Mouse (Mus musculus) lung, postnatal 0 days (tissue): ENCODE results near the gene Igfbp6. TPM values are rescaled to one million over a fixed set of nuclear protein-coding genes. Genes with fewer than 3 reads are reported as not detected.

Experiments used
- ATAC-seq: fragments of 200-750 bp; cut with Nextera tagmentation; 2 replicates; pipeline ENCODE4 v1.8.0; 2017; ENCODE audit warnings: moderate library complexity
- DNase-seq: peaks from one replicate; pipeline ENCODE4 v3.0.0-alpha.2; 2016; ENCODE audit warnings: low spot score
- H3K27ac ChIP-seq: fragments of 300-500 bp; sonication (generic); 2 replicates; pipeline ENCODE4 v1.5.1; 2014; ENCODE audit warnings: antibody characterized with exemption, mild to moderate bottlenecking, low read length, mixed read lengths
- H3K27me3 ChIP-seq: fragments of 300-500 bp; sonication (generic); replicated peaks from 2 replicates; pipeline ENCODE4 v1.6.1; 2014; ENCODE audit warnings: low read length, mixed read lengths; ENCODE audit not compliant: insufficient read depth
- H3K36me3 ChIP-seq: fragments of 300-500 bp; sonication (generic); 2 replicates; pipeline ENCODE4 v1.6.1; 2014; ENCODE audit warnings: low read length, mixed read lengths; ENCODE audit not compliant: insufficient read depth
- H3K4me1 ChIP-seq: fragments of 300-500 bp; sonication (generic); 2 replicates; pipeline ENCODE4 v1.6.1; 2014; ENCODE audit warnings: antibody characterized with exemption, low read depth, low read length, mixed read lengths; ENCODE audit not compliant: insufficient read depth
- H3K4me2 ChIP-seq: fragments of 300-500 bp; sonication (generic); replicated peaks from 2 replicates; pipeline ENCODE4 v1.6.1; 2014; ENCODE audit warnings: low read depth, mild to moderate bottlenecking, low read length, moderate library complexity, mixed read lengths
- H3K4me3 ChIP-seq: fragments of 300-500 bp; sonication (generic); 2 replicates; pipeline ENCODE4 v1.5.1; 2014; ENCODE audit warnings: low read depth, low read length
- H3K9ac ChIP-seq: fragments of 300-500 bp; sonication (generic); replicated peaks from 2 replicates; pipeline ENCODE4 v1.6.1; 2014; ENCODE audit warnings: low read depth, mild to moderate bottlenecking
- H3K9me3 ChIP-seq: fragments of 300-500 bp; sonication (generic); 2 replicates; pipeline ENCODE4 v1.6.1; 2016; ENCODE audit warnings: low read length, mixed read lengths
- CTCF ChIP-seq: IDR thresholded peaks from 2 replicates; pipeline ENCODE4 v1.5.1; 2016; ENCODE audit warnings: antibody characterized with exemption, mild to moderate bottlenecking
- EP300 ChIP-seq: IDR thresholded peaks from 2 replicates; pipeline ENCODE4 v1.6.1; 2016; ENCODE audit warnings: antibody characterized with exemption, mild to moderate bottlenecking, control low read depth
- WGBS: fragments of 180-500 bp; shearing (Covaris S2); extraction: QIAGEN DNeasy Blood & Tissue Kit; methylation state at CpG from one replicate; pipeline ENCODE4 v1.1.7; 2014; 5-methylcytosine and 5-hydroxymethylcytosine counted together
- polyA plus RNA-seq: library from polyadenylated mRNA; unstranded; fragments of >200 nt; fragmentation: Nextera tagmentation; extraction: Ambion mirVana; gene quantifications from 2 replicates; pipeline ENCODE4 v1.2.1, GENCODE M21; 2015

Igfbp6 gene
- polyA plus RNA-seq, 1 experiment from 2014 or later, result 123 TPM

DNA sequence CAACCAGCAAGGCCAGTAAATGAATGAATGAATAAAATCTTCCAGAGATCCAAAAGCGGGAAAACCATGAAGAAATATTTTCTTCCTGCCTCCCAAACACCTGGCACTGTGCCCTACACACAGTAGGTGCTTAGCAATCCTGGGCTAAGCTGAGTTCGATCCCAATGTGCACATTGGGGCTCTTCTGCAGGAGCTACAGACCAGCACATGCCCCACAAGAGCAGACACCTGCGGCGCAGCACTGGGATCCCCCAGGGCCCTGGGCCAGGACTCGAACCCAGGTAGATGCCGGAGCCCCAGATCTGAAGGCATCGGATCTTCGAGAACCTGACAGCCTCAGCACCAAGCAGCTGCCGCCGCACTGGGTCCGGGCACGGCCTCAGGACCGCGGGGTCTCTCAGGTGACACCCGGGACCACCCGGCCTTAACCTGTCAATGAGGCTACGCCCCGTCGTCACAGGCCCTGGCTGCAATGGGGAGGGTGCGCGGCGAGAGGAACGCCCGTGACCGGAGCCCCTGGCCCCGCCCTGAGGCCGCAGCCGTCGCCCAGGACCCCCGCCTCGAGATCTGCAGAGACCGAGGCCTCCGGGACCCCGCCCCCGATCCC, 8.5 kb upstream of the Igfbp6 start:
- no peaks in the 10 kb centered on the region for H3K27me3 ChIP-seq
- H3K27ac ChIP-seq, result peak overlapping the region; percentile 62
- DNase-seq (peak; percentile 5), ATAC-seq (peak; percentile 40)
- peaks cover 1% of the 10 kb centered on the region; the same call in 1 of the 2 replicates for H3K36me3 ChIP-seq
- peak overlapping the region; percentile 71 for H3K4me3 ChIP-seq
- peak overlapping the region; percentile 76 for H3K4me2 ChIP-seq
- no peak for TF ChIP-seq EP300
- no peak for TF ChIP-seq CTCF
- H3K9me3 ChIP-seq, result no peaks in the 10 kb centered on the region
- peaks cover 5% of the 10 kb centered on the region; the same call in 1 of the 2 replicates for H3K4me1 ChIP-seq
- peak overlapping the region; percentile 66 for H3K9ac ChIP-seq
- 1% methylated on average over 27 of the region's 35 CpGs for WGBS

DNA sequence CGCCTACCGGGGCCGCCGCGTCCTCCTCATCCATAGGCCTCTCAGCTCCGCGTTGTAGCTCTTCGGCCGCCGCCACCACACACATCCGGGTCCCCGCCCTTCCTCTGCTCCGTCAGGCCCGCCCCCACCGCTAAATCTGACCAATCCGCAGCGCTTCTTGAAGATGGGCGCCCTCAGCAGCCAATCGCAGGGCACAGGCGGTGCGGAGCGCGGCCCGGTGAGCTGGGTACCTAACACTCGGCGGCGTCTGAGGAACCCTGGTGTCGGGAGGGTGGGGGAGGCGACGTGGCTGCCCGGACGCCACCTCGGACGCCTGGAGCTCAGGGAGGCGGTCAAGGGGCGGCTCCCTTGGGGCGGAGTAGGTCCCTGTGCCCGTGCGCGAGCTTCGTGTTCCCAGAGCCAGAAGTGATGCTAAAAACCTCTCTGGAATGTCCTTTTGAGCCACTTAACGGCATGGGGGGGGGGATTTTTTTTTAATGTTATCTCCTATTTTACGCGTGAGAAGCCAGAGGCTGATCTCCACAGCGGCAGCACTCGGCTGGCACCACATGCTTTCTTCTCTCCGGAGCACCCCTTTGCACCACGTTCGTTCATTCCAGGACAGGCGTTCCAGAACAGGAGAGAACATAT, 7.9 kb upstream of the Igfbp6 start, which contains the start of gene Spryd3:
Spryd3 (minus strand) TSS at position 106 of the 630 bp plus-strand sequence.
- H3K9ac ChIP-seq, result peak within 1 kb of the TSS; percentile 66
- WGBS, result under 1% methylated on average over 44 of the region's 50 CpGs
- peaks cover 5% of the 10 kb centered on the region; the same call in 1 of the 2 replicates for H3K4me1 ChIP-seq
- peak; percentile 96 for DNase-seq
- ATAC-seq, result peak; percentile 99
- H3K9me3 ChIP-seq, result no peaks in the 10 kb centered on the region
- H3K4me3 ChIP-seq, result peak within 1 kb of the TSS; percentile 71
- peak within 1 kb of the TSS; percentile 76 for H3K4me2 ChIP-seq
- H3K36me3 ChIP-seq, result no peaks in the 10 kb centered on the region; the same call in 1 of the 2 replicates
- peak within 1 kb of the TSS; percentile 62 for H3K27ac ChIP-seq
- H3K27me3 ChIP-seq, result no peaks in the 10 kb centered on the region
- TF ChIP-seq EP300 (no peak), CTCF (no peak)

DNA sequence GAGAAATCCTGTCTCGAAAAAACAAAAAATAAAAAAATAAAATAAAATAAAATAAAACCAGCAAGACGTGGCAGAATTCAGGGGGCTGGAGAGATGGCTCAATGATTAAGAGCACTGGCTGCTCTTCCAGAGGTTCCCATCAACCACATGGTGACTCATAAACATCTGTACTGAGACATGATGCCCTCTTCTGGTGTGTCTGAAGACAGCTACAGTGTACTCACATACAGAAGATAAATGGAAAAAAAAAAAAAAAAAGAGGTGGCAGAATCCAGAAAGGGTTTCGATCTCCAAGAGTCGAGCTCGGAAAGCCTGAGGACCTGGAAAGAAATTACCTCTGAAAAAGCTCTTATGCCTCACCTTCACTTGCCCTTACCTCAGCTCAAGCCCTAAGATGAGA, 3.0 kb upstream of the Igfbp6 start:
- WGBS, result 81% methylated on average over 5 of the region's 5 CpGs
- ATAC-seq (no peak), DNase-seq (no peak)
- H3K36me3 ChIP-seq, result no peaks in the 10 kb centered on the region
- H3K4me1 ChIP-seq, result peaks cover 12% of the 10 kb centered on the region
- H3K9ac ChIP-seq, result no peak overlapping the region
- no peaks in the 10 kb centered on the region; the same call in 1 of the 2 replicates for H3K27me3 ChIP-seq
- no peaks in the 10 kb centered on the region for H3K9me3 ChIP-seq
- no peak overlapping the region for H3K27ac ChIP-seq
- H3K4me3 ChIP-seq, result no peak overlapping the region
- no peak overlapping the region for H3K4me2 ChIP-seq
- TF ChIP-seq CTCF (no peak), EP300 (no peak)

DNA sequence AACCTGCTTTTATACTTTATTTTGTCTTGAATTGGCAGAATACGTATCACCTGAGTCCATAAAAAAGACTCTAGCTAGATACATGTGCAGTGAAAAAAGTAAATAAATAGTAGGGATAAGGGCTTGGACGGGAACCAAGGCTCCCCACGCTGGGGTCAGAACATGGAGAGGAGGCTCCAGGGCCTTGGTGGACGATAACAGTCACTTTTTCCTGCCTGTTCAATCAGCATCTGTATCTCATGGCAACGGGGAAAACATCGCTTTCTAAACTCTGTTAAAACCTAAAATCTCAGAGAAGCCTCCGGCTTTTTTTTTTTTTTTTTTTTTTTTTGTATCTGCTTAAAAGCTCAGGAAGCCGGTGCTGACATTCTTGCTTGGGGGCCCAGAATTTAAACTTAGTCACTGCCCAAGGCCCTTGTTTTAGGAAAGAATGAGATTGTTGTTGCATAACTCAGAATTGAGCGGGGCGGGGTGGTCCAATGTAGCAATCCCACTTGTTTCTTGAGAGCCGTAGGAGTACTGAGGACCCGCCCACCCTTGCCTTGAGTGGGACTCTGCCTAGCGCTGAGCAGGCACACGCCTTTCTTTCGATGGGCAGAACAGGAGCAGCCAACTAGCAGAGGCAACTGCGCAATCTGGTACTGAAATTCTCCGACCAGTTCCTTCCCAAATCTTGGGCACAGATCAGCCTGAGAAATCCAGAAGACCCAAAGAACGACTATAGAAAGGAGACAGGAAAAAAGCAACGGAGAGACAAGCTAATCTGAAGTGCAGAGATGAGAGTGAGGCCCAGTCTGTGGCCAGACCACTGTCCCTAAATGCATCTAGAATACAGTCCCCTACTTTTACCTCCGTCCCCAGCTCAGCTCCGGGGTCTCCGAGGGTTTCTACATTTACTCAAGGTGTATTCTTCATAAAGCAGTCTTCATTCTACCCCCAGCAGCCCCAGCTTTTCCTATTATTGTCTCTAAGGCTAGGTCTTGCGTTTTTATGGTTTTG, 949 bp upstream of the Igfbp6 start:
- H3K4me3 ChIP-seq, result 0 out of 2 replicates have a peak overlapping the region, but pooled peaks have one; percentile 10
- no peaks in the 10 kb centered on the region for H3K36me3 ChIP-seq
- H3K4me2 ChIP-seq, result peak overlapping the region; percentile 59
- DNase-seq (peak; percentile 97), ATAC-seq (peak; percentile 96)
- TF ChIP-seq CTCF, result no peak
- TF ChIP-seq EP300, result peak; percentile 93
- H3K9me3 ChIP-seq, result no peaks in the 10 kb centered on the region
- no peaks in the 10 kb centered on the region; the same call in 1 of the 2 replicates for H3K27me3 ChIP-seq
- 36% methylated on average over 23 of the region's 23 CpGs for WGBS
- H3K4me1 ChIP-seq, result peaks cover 7% of the 10 kb centered on the region; the same call in 1 of the 2 replicates
- H3K27ac ChIP-seq, result peak overlapping the region; percentile 82
- 0 out of 2 replicates have a peak overlapping the region, but pooled peaks have one; percentile 12 for H3K9ac ChIP-seq

DNA sequence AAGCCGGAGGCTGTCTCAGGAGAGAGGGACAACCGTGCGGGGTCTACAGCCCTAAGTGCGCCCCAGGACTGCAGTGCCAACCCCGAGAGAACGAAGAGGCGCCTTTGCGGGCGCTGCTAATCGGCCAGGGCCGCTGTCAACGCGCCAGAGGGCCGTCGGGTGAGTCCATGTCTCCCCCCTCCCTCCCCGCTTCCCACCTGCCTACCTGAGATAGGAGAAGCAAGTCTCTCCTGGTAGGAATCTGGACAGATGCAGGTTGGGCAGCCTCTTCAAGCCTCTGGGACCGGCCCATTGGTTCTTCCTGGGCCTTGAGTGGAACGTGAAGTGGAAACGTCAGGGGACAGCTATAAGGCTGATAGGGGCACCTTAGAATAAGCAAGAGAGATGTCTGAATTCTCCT, 564 bp downstream of the Igfbp6 start:
- WGBS, result 19% methylated on average over 13 of the region's 19 CpGs
- Histone ChIP-seq H3K9me3 (no peaks in the 10 kb centered on the region), H3K4me2 (peak overlapping the region; percentile 59), H3K4me1 (peaks cover 7% of the 10 kb centered on the region; the same call in 1 of the 2 replicates), H3K9ac (peak overlapping the region; percentile 55), H3K36me3 (no peaks in the 10 kb centered on the region), H3K27me3 (no peaks in the 10 kb centered on the region; the same call in 1 of the 2 replicates), H3K4me3 (peak overlapping the region; percentile 40), H3K27ac (peak overlapping the region; percentile 79)
- DNase-seq (no peak), ATAC-seq (peak; percentile 7; the same call in 1 of the 2 replicates)
- TF ChIP-seq CTCF (no peak), EP300 (no peak)
